Mouse (Mus musculus) midbrain, embryonic 16.5 days (tissue): ENCODE data around the gene Olfr9. TPM values are rescaled to one million over a fixed set of nuclear protein-coding genes. Genes with fewer than 3 reads are reported as not detected.
"Not testable (repeated sequence)": the region's sequence is repeated elsewhere in the genome, so short reads cannot be mapped to it uniquely, and the experiment has no call there.

Experiments used
- ATAC-seq: fragments of 200-750 bp; cut with Nextera tagmentation; 2 replicates; pipeline ENCODE4 v1.8.0; 2017; ENCODE audit warnings: moderate TSS enrichment
- H3K27ac ChIP-seq: fragments of 300-500 bp; sonication (generic); 2 replicates; pipeline ENCODE4 v1.5.1; 2014; ENCODE audit warnings: mild to moderate bottlenecking, low read length, mixed read lengths
- H3K27me3 ChIP-seq: fragments of 300-500 bp; sonication (generic); 2 replicates; pipeline ENCODE4 v1.6.1; 2014; ENCODE audit warnings: low read depth, low read length, mixed read lengths; ENCODE audit not compliant: control insufficient read depth, insufficient read depth
- H3K36me3 ChIP-seq: fragments of 300-500 bp; sonication (generic); 2 replicates; pipeline ENCODE4 v1.6.1; 2014; ENCODE audit warnings: mild to moderate bottlenecking, low read length, moderate library complexity, mixed read lengths; ENCODE audit not compliant: control insufficient read depth, insufficient read depth
- H3K4me1 ChIP-seq: fragments of 300-500 bp; sonication (generic); 2 replicates; pipeline ENCODE4 v1.6.1; 2014; ENCODE audit warnings: mild to moderate bottlenecking, low read length, mixed read lengths; ENCODE audit not compliant: control insufficient read depth, insufficient read depth
- H3K4me2 ChIP-seq: fragments of 300-500 bp; sonication (generic); 2 replicates; pipeline ENCODE4 v1.6.1; 2014; ENCODE audit warnings: mild to moderate bottlenecking, low read length, mixed read lengths
- H3K4me3 ChIP-seq: fragments of 300-500 bp; sonication (generic); 2 replicates; pipeline ENCODE4 v1.5.1; 2014; ENCODE audit warnings: low read depth, mild to moderate bottlenecking, low read length, moderate library complexity, mixed read lengths
- H3K9ac ChIP-seq: fragments of 300-500 bp; sonication (generic); 2 replicates; pipeline ENCODE4 v1.6.1; 2014; ENCODE audit warnings: low read depth, low read length, mixed read lengths
- H3K9me3 ChIP-seq: fragments of 300-500 bp; sonication (generic); replicated peaks from 2 replicates; pipeline ENCODE4 v1.6.1; 2014; ENCODE audit warnings: mild to moderate bottlenecking, low read length, mixed read lengths; ENCODE audit not compliant: control insufficient read depth, poor library complexity, severe bottlenecking
- WGBS: fragments of 180-500 bp; shearing (Covaris S2); extraction: QIAGEN DNeasy Blood & Tissue Kit; methylation state at CpG from one replicate; pipeline ENCODE4 v1.1.7; 2014; 5-methylcytosine and 5-hydroxymethylcytosine counted together
- polyA plus RNA-seq: library from polyadenylated mRNA; unstranded; fragments of >200 nt; fragmentation: Nextera tagmentation; extraction: Ambion mirVana; gene quantifications from 2 replicates; pipeline ENCODE4 v1.2.1, GENCODE M21; 2015

The Olfr9 gene
- polyA plus RNA-seq, 1 experiment from 2014 or later, result not detected

DNA sequence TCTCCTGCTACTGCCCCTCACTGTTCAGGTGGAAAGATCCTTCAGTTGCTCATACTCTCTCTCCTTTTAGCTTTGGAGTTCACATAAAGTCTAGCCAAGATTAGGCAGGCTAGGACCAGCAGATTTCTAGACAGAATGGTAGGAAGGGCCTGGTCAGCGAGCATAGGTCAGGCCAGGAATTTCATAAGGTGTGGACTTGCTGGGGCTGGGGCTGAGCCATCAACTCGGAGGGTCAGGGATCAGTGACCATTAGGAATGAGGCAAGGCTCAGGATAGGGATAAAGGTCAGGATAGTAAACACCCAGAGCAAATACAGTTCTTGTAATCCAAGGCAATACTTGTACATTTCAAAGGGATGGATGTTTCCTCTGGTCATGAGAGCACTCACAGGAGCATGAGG is 24.3 kb upstream of the Olfr9 start:
- Histone ChIP-seq H3K4me3 (no peak overlapping the region), H3K9me3 (no peaks in the 10 kb centered on the region), H3K9ac (no peak overlapping the region), H3K27ac (no peak overlapping the region), H3K36me3 (no peaks in the 10 kb centered on the region), H3K4me1 (no peaks in the 10 kb centered on the region), H3K27me3 (no peaks in the 10 kb centered on the region), H3K4me2 (no peak overlapping the region)
- no peak for ATAC-seq
- WGBS, result 63% methylated on average over 2 of the region's 2 CpGs

DNA sequence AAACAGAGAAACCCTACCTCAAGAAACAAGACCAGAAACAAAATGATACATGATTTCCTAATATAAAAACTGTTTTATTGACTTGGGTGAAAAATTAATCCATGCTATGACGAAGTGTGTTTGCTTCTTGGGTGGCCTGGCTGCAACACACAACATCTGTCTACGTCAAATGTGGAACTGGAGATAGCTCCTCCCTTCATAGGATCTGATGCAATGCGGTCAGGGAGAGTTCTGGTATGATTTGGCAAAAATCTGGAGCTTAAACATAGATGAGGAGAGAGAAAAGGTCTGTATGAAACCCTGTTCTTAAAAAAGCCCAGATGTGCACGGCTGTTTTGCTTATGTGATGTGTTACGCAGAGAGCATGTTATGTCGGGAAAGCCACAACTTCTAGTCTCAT is 23.4 kb upstream of the Olfr9 start:
- no peaks in the 10 kb centered on the region for H3K9me3 ChIP-seq
- H3K27me3 ChIP-seq, result no peaks in the 10 kb centered on the region
- no peaks in the 10 kb centered on the region for H3K36me3 ChIP-seq
- H3K4me2 ChIP-seq, result no peak overlapping the region
- H3K27ac ChIP-seq, result no peak overlapping the region
- no peak overlapping the region for H3K9ac ChIP-seq
- no peak for ATAC-seq
- no peaks in the 10 kb centered on the region for H3K4me1 ChIP-seq
- WGBS, result 87% methylated on average over 6 of the region's 6 CpGs
- no peak overlapping the region for H3K4me3 ChIP-seq

DNA sequence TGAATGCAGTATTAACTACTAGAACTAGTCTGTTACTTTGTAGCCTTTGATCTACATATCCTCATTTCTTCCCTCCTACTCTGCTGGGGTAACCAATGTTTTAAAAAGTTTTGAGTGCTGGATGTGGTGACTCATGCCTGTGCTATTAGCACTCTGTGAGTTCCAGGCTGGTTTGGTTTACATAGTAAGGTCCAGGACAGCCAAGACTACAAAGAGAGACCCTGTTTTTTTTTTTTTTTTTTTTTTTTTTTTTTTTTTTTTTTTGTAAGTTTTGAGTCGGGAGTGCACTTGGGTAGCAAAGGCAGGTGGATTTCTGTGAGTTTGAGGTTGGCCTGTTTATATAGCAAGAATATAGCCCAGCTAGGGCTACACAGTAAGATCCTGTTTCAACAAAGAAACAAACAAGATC is 20.9 kb upstream of the Olfr9 start:
- 63% methylated on average over 1 of the region's 1 CpGs for WGBS
- Histone ChIP-seq H3K36me3 (no peaks in the 10 kb centered on the region), H3K9me3 (no peaks in the 10 kb centered on the region), H3K27me3 (no peaks in the 10 kb centered on the region), H3K9ac (no peak overlapping the region), H3K4me3 (no peak overlapping the region), H3K27ac (no peak overlapping the region), H3K4me2 (no peak overlapping the region), H3K4me1 (no peaks in the 10 kb centered on the region)
- ATAC-seq, result no peak

- H3K9ac ChIP-seq, result no peak overlapping the region
- H3K4me3 ChIP-seq, result no peak overlapping the region
- no peaks in the 10 kb centered on the region for H3K9me3 ChIP-seq
- no peak overlapping the region for H3K27ac ChIP-seq
- H3K4me1 ChIP-seq, result no peaks in the 10 kb centered on the region
- no peaks in the 10 kb centered on the region for H3K36me3 ChIP-seq
- WGBS, result 50% methylated on average over 1 of the region's 1 CpGs
- H3K4me2 ChIP-seq, result no peak overlapping the region
- ATAC-seq, result no peak
- H3K27me3 ChIP-seq, result no peaks in the 10 kb centered on the region
These were observed 18.4 kb upstream of the Olfr9 start for GRCm38 (mm10) chr10:128970740-128971250.

- Histone ChIP-seq H3K27me3 (no peaks in the 10 kb centered on the region; the same call in 1 of the 2 replicates), H3K9ac (no peak overlapping the region), H3K4me2 (no peak overlapping the region), H3K9me3 (no peaks in the 10 kb centered on the region), H3K36me3 (no peaks in the 10 kb centered on the region), H3K4me3 (no peak overlapping the region), H3K27ac (no peak overlapping the region), H3K4me1 (no peaks in the 10 kb centered on the region)
- ATAC-seq, result no peak
- WGBS, result 75% methylated on average over 4 of the region's 4 CpGs
These were observed 16.4 kb upstream of the Olfr9 start for GRCm38 (mm10) chr10:128972841-128973240.

GRCm38 (mm10) chr10:128976395-128976794 is 12.8 kb upstream of the Olfr9 start:
- no peak for ATAC-seq
- Histone ChIP-seq H3K27me3 (no peaks in the 10 kb centered on the region; the same call in 1 of the 2 replicates), H3K4me1 (no peaks in the 10 kb centered on the region), H3K27ac (no peak overlapping the region), H3K4me3 (no peak overlapping the region), H3K36me3 (no peaks in the 10 kb centered on the region), H3K9ac (no peak overlapping the region), H3K9me3 (no peaks in the 10 kb centered on the region), H3K4me2 (no peak overlapping the region)
- 60% methylated on average over 3 of the region's 3 CpGs for WGBS

GRCm38 (mm10) chr10:128977522-128978114 is 11.6 kb upstream of the Olfr9 start:
- no peaks in the 10 kb centered on the region; the same call in 1 of the 2 replicates for H3K27me3 ChIP-seq
- H3K27ac ChIP-seq, result no peak overlapping the region
- H3K4me2 ChIP-seq, result no peak overlapping the region
- WGBS, result 27% methylated on average over 9 of the region's 9 CpGs
- no peaks in the 10 kb centered on the region for H3K9me3 ChIP-seq
- ATAC-seq, result peak; percentile 90
- no peaks in the 10 kb centered on the region for H3K4me1 ChIP-seq
- no peaks in the 10 kb centered on the region for H3K36me3 ChIP-seq
- H3K9ac ChIP-seq, result peak overlapping the region; percentile 36; the same call in 1 of the 2 replicates
- H3K4me3 ChIP-seq, result no peak overlapping the region

- Histone ChIP-seq H3K9ac (no peak overlapping the region), H3K4me2 (no peak overlapping the region), H3K27me3 (no peaks in the 10 kb centered on the region; the same call in 1 of the 2 replicates), H3K36me3 (no peaks in the 10 kb centered on the region), H3K27ac (no peak overlapping the region), H3K9me3 (no peaks in the 10 kb centered on the region), H3K4me3 (no peak overlapping the region), H3K4me1 (no peaks in the 10 kb centered on the region)
- ATAC-seq, result no peak
- 77% methylated on average over 3 of the region's 3 CpGs for WGBS
These were observed 8.4 kb upstream of the Olfr9 start for GRCm38 (mm10) chr10:128980644-128981365.

DNA sequence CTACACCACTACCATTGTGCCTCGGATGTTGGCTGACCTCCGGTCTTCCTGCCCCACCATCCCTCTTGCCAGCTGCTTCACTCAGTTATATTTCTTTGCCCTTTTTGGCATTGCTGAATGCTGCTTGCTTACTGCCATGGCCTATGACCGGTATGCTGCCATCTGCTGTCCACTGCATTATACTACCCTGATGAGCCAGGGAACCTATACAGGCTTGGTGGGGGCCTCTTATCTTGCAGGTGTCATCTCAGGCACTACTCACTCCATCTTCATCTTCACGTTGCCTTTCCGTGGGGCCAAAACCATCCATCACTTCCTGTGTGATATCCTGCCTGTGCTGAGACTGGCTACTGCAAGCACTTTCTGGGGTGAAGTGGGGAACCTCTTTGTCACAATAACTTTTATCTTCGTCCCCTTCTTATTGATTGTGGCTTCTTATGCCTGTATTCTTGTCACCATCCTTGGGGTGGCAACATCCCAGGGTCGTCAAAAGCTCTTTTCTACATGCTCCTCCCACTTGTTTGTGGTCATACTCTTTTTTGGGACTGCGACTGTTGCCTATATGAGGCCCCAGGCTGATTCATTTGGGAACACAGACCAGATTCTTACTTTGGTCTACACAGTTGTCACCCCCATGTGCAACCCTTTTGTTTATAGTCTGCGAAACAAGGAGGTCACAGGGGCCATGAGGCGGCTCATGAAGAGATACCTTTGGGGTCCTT is 1.1 kb downstream of the Olfr9 start:
- 65% methylated on average over 7 of the region's 10 CpGs for WGBS
- not testable (repeated sequence) for H3K27ac ChIP-seq, H3K27me3 ChIP-seq, H3K4me2 ChIP-seq, H3K9me3 ChIP-seq, H3K36me3 ChIP-seq, ATAC-seq, H3K4me1 ChIP-seq, H3K9ac ChIP-seq, H3K4me3 ChIP-seq
